Mouse (Mus musculus): Measurements from ENCODE around the gene Cdx2. TPM values are rescaled to one million over a fixed set of nuclear protein-coding genes. Genes with fewer than 3 reads are reported as not detected.

Cdx2 gene
- polyA plus RNA-seq, 1 experiment: not detected

DNA sequence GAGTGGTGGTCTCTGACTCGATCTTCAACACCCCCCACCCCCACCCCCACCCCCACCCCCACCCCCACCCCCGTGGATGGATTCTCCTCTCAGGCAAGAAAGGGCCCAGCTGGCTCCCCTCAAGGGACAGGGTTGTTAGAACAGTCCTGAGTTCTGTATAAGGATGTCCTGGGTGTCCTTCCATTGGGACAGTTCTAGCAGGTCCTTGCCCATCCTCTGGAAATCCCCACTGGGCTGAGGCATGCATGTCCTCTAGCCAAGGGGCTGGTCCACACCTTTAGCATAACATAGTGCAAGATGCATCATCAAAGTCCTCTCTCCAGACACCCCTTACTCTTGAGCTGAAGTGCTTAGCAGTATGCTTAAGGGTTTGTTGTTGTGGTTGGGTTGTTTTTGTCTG, 2.7 kb upstream of the Cdx2 start:
- H3ac ChIP-seq (ENCODE audit: control insufficient read depth, insufficient read length): no peak overlapping the region
- no peaks in the 10 kb centered on the region for H3K79me2 ChIP-seq (ENCODE audit: control insufficient read depth, insufficient read depth)
- H3K27me3 ChIP-seq (ENCODE audit: control insufficient read depth, insufficient read depth, insufficient read length): peaks cover 65% of the 10 kb centered on the region
- H3K4me3 ChIP-seq: no peak overlapping the region
- no peak for TF ChIP-seq POLR2AphosphoS2 (IDR thresholded peaks at IDR 0.05; ENCODE audit: insufficient read length, low read depth)
- TF ChIP-seq MAX (IDR thresholded peaks at IDR 0.05; ENCODE audit: low read depth): no peak
- no peak for TF ChIP-seq MYOD1 (IDR thresholded peaks at IDR 0.05; ENCODE audit: control insufficient read depth in 1 of 3, insufficient read length in 2 of 3, low read depth in 2 of 3)
- no peak for TF ChIP-seq E2F4 (IDR thresholded peaks at IDR 0.05; ENCODE audit: insufficient read depth)
- no peak for TF ChIP-seq TCF12 (IDR thresholded peaks at IDR 0.05; ENCODE audit: insufficient read depth, poor library complexity, severe bottlenecking)
- H3K4me2 ChIP-seq (ENCODE audit: low read depth): no peak overlapping the region
- no peaks in the 10 kb centered on the region for H3K36me3 ChIP-seq (ENCODE audit: control insufficient read depth, insufficient read depth)

DNA sequence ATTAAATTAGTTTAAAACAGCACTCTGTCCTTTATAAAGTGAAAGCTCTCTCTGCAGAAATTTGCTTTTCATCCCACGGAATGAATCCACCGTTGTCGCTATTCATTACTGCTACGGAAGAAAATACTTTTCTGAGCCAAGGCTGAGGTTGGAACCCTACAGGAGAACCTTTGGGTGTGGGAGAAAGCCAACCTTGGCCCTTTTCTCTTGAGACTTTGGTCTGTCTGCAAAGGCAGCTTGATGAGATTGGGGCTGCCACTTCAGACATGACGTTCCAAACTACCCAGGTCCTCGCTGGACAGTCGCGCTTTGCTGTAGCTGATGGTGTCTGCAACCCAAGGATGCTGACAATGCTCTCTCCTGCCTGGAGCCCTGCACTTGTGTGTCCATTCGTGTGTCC, 1.4 kb upstream of the Cdx2 start:
- TF ChIP-seq MYOG (IDR thresholded peaks at IDR 0.05; ENCODE audit: control insufficient read depth in 1 of 3, insufficient read depth in 1 of 3, insufficient read length in 2 of 3, low read depth in 2 of 3) (no peak), E2F4 (IDR thresholded peaks at IDR 0.05; ENCODE audit: insufficient read depth) (no peak), TCF12 (IDR thresholded peaks at IDR 0.05; ENCODE audit: insufficient read depth, poor library complexity, severe bottlenecking) (no peak), MAX (IDR thresholded peaks at IDR 0.05; ENCODE audit: low read depth) (no peak), POLR2A (IDR thresholded peaks at IDR 0.05; ENCODE audit: insufficient read length, low read depth) (no peak), REST (IDR thresholded peaks at IDR 0.05; ENCODE audit: insufficient read depth, insufficient read length) (no peak), TCF3 (IDR thresholded peaks at IDR 0.05; ENCODE audit: insufficient read length, low read depth) (no peak)
- Histone ChIP-seq H3K79me2 (ENCODE audit: control insufficient read depth, insufficient read depth) (no peaks in the 10 kb centered on the region), H3ac (ENCODE audit: control insufficient read depth, insufficient read length) (no peak overlapping the region), H3K27me3 (ENCODE audit: control insufficient read depth, insufficient read depth, insufficient read length) (peaks cover 75% of the 10 kb centered on the region), H3K4me3 (no peak overlapping the region), H3K4me2 (ENCODE audit: low read depth) (no peak overlapping the region), H3K36me3 (ENCODE audit: control insufficient read depth, insufficient read depth) (no peaks in the 10 kb centered on the region)

DNA sequence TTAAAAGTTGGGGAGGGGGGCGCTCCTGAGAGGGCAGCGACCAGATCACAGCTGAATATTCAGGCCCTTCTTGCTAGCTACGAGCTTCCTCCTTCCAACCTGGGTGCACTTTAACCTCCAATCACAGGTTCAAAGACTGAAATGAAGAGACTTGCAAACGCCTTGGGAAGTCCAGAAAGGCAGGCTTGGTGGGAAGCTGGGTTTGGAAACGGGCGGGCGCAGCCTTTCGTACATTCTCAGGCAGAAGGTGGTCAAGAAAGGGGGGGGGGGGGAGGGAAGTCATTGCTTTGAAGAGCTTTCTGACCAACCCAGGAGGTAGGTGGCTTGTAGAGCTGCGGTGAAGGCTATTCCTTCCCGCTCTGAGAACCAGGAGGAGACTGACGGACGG, 322 bp upstream of the Cdx2 start:
- TF ChIP-seq MYOD1 (IDR thresholded peaks at IDR 0.05; ENCODE audit: control insufficient read depth in 1 of 3, insufficient read length in 2 of 3, low read depth in 2 of 3) (no peak), MYOG (IDR thresholded peaks at IDR 0.05; ENCODE audit: control insufficient read depth in 1 of 3, insufficient read depth in 1 of 3, insufficient read length in 2 of 3, low read depth in 2 of 3) (no peak), USF1 (IDR thresholded peaks at IDR 0.05; ENCODE audit: low read depth) (no peak), POLR2AphosphoS2 (IDR thresholded peaks at IDR 0.05; ENCODE audit: insufficient read length, low read depth) (no peak), CEBPB (IDR thresholded peaks at IDR 0.05; ENCODE audit: insufficient read depth, poor library complexity, severe bottlenecking) (no peak), POLR2A (IDR thresholded peaks at IDR 0.05; ENCODE audit: insufficient read length, low read depth) (no peak), REST (IDR thresholded peaks at IDR 0.05; ENCODE audit: insufficient read depth, insufficient read length) (no peak), TCF12 (IDR thresholded peaks at IDR 0.05; ENCODE audit: insufficient read depth, poor library complexity, severe bottlenecking) (no peak), SRF (IDR thresholded peaks at IDR 0.05; ENCODE audit: control insufficient read depth, insufficient read length, low read depth) (no peak), E2F4 (IDR thresholded peaks at IDR 0.05; ENCODE audit: insufficient read depth) (no peak), MAX (IDR thresholded peaks at IDR 0.05; ENCODE audit: low read depth) (no peak), TCF3 (IDR thresholded peaks at IDR 0.05; ENCODE audit: insufficient read length, low read depth) (no peak)
- Histone ChIP-seq H3ac (ENCODE audit: control insufficient read depth, insufficient read length) (no peak overlapping the region), H3K36me3 (ENCODE audit: control insufficient read depth, insufficient read depth) (no peaks in the 10 kb centered on the region), H3K4me3 (no peak overlapping the region), H3K27me3 (ENCODE audit: control insufficient read depth, insufficient read depth, insufficient read length) (peaks cover 77% of the 10 kb centered on the region), H3K4me2 (ENCODE audit: low read depth) (no peak overlapping the region), H3K79me2 (ENCODE audit: control insufficient read depth, insufficient read depth) (no peaks in the 10 kb centered on the region)

DNA sequence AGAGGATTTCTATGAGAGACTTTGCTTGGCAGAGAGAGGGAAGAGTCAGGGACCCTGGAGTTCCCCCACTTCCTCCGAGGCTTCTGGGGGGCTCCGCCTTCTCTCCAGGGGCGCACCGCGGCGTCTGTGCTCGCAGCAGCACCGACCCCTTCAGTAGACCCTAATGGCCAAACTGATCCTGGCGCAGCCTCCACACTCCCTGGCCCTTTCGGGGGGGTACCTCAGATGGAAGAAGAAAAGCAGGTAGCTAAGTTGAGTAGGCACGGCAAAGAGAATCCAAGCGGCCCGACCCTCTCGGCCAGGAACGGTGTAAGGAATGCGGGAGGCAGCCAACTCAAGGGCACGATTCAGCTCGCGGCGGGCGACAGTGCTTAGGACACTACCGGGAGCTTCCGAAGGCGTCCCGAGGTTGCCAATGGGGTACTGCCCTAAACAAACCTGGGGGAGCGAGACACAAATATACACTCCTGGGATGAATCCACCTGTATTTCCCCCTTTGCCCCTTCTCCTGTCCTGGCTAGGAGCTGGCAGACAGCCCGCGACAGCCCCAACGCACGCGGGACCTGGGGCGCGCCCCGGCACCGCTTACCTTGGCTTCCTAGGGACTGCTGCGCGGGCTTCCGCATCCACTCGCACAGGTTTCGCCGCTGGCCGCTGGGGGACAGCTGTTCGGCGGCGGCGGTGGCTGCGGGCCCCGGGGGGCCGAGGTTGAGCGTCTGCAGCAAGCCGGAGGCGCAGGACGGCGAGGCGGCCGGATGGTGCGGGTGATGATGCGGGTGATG, 1.0 kb downstream of the Cdx2 start:
- no peaks in the 10 kb centered on the region for H3K79me2 ChIP-seq (ENCODE audit: control insufficient read depth, insufficient read depth)
- TF ChIP-seq TCF12 (IDR thresholded peaks at IDR 0.05; ENCODE audit: insufficient read depth, poor library complexity, severe bottlenecking) (no peak), USF1 (IDR thresholded peaks at IDR 0.05; ENCODE audit: low read depth) (no peak), TCF3 (IDR thresholded peaks at IDR 0.05; ENCODE audit: insufficient read length, low read depth) (no peak), SRF (IDR thresholded peaks at IDR 0.05; ENCODE audit: control insufficient read depth, insufficient read length, low read depth) (no peak), CEBPB (IDR thresholded peaks at IDR 0.05; ENCODE audit: insufficient read depth, poor library complexity, severe bottlenecking) (no peak), MAX (IDR thresholded peaks at IDR 0.05; ENCODE audit: low read depth) (no peak), REST (IDR thresholded peaks at IDR 0.05; ENCODE audit: insufficient read depth, insufficient read length) (no peak), E2F4 (IDR thresholded peaks at IDR 0.05; ENCODE audit: insufficient read depth) (no peak), POLR2AphosphoS2 (IDR thresholded peaks at IDR 0.05; ENCODE audit: insufficient read length, low read depth) (no peak), MYOG (IDR thresholded peaks at IDR 0.05; ENCODE audit: control insufficient read depth in 1 of 3, insufficient read depth in 1 of 3, insufficient read length in 2 of 3, low read depth in 2 of 3) (no peak), MYOD1 (IDR thresholded peaks at IDR 0.05; ENCODE audit: control insufficient read depth in 1 of 3, insufficient read length in 2 of 3, low read depth in 2 of 3) (no peak), POLR2A (IDR thresholded peaks at IDR 0.05; ENCODE audit: insufficient read length, low read depth) (no peak)
- H3ac ChIP-seq (ENCODE audit: control insufficient read depth, insufficient read length): no peak overlapping the region
- H3K27me3 ChIP-seq (ENCODE audit: control insufficient read depth, insufficient read depth, insufficient read length): peaks cover 88% of the 10 kb centered on the region
- no peak overlapping the region for H3K4me2 ChIP-seq (ENCODE audit: low read depth)
- H3K4me3 ChIP-seq: no peak overlapping the region
- no peaks in the 10 kb centered on the region for H3K36me3 ChIP-seq (ENCODE audit: control insufficient read depth, insufficient read depth)

DNA sequence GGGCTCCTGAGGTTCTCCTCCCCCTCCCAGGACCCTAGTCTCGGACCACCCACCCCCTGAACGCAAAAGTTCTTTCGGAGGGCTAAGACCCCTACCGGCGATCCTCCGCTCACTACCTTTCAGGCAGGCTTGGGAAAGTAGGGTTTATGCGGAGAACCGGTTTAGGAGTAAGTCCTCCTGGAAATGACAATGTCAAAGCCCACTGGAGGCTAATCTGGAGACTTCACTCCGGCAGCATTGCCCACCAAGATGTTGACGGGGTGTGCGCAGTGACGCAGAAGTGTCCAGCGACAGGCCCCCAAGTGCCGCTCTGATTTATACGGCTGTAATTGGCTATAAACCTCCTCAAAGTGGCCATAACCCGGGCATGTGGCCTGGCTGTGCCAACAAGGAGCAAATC, 1.9 kb downstream of the Cdx2 start:
- H3K79me2 ChIP-seq (ENCODE audit: control insufficient read depth, insufficient read depth): no peaks in the 10 kb centered on the region
- no peaks in the 10 kb centered on the region for H3K36me3 ChIP-seq (ENCODE audit: control insufficient read depth, insufficient read depth)
- no peak overlapping the region for H3K4me3 ChIP-seq
- no peak overlapping the region for H3K4me2 ChIP-seq (ENCODE audit: low read depth)
- no peak overlapping the region for H3ac ChIP-seq (ENCODE audit: control insufficient read depth, insufficient read length)
- peaks cover 88% of the 10 kb centered on the region for H3K27me3 ChIP-seq (ENCODE audit: control insufficient read depth, insufficient read depth, insufficient read length)
- no peak for TF ChIP-seq USF1 (IDR thresholded peaks at IDR 0.05; ENCODE audit: low read depth)
- no peak for TF ChIP-seq POLR2A (IDR thresholded peaks at IDR 0.05; ENCODE audit: insufficient read length, low read depth)
- TF ChIP-seq MAX (IDR thresholded peaks at IDR 0.05; ENCODE audit: low read depth): no peak
- no peak for TF ChIP-seq TCF12 (IDR thresholded peaks at IDR 0.05; ENCODE audit: insufficient read depth, poor library complexity, severe bottlenecking)
- no peak for TF ChIP-seq MYOD1 (IDR thresholded peaks at IDR 0.05; ENCODE audit: control insufficient read depth in 1 of 3, insufficient read length in 2 of 3, low read depth in 2 of 3)
- no peak for TF ChIP-seq POLR2AphosphoS2 (IDR thresholded peaks at IDR 0.05; ENCODE audit: insufficient read length, low read depth)
- no peak for TF ChIP-seq TCF3 (IDR thresholded peaks at IDR 0.05; ENCODE audit: insufficient read length, low read depth)
- no peak for TF ChIP-seq E2F4 (IDR thresholded peaks at IDR 0.05; ENCODE audit: insufficient read depth)
- no peak for TF ChIP-seq REST (IDR thresholded peaks at IDR 0.05; ENCODE audit: insufficient read depth, insufficient read length)
- no peak for TF ChIP-seq SRF (IDR thresholded peaks at IDR 0.05; ENCODE audit: control insufficient read depth, insufficient read length, low read depth)
- TF ChIP-seq CEBPB (IDR thresholded peaks at IDR 0.05; ENCODE audit: insufficient read depth, poor library complexity, severe bottlenecking): no peak
- no peak for TF ChIP-seq MYOG (IDR thresholded peaks at IDR 0.05; ENCODE audit: control insufficient read depth in 1 of 3, insufficient read depth in 1 of 3, insufficient read length in 2 of 3, low read depth in 2 of 3)
